Mouse (Mus musculus) megakaryocyte, embryonic 14.5 days (primary cell): ENCODE measurements around the gene Nln. TPM values are rescaled to one million over a fixed set of nuclear protein-coding genes. Genes with fewer than 3 reads are reported as not detected.
A peak's percentile ranks its signal among the peaks of the same experiment; 100 is the strongest.

Experiments used
- H3K27me3 ChIP-seq: replicated peaks from 2 replicates; pipeline ENCODE3; 2012; ENCODE audit warnings: inconsistent platforms
- H3K36me3 ChIP-seq: replicated peaks from 2 replicates; pipeline ENCODE3; 2012; ENCODE audit warnings: low read length, inconsistent platforms, mixed read lengths
- H3K4me1 ChIP-seq: 2 replicates; pipeline ENCODE4 v1.6.1; 2012; ENCODE audit warnings: inconsistent platforms
- H3K4me3 ChIP-seq: replicated peaks from 2 replicates; pipeline ENCODE3; 2012; ENCODE audit warnings: moderate library complexity, mild to moderate bottlenecking, inconsistent platforms
- H3K9me3 ChIP-seq: 2 replicates; pipeline ENCODE4 v1.6.1; 2012; ENCODE audit warnings: inconsistent platforms
- FLI1 ChIP-seq: IDR thresholded peaks from 2 replicates; pipeline ENCODE4 v1.6.1; 2012; ENCODE audit warnings: low read length, inconsistent platforms, mixed read lengths
- GATA1 ChIP-seq: IDR thresholded peaks from 3 replicates; pipeline ENCODE4 v1.6.1; 2012; ENCODE audit warnings: mixed read lengths, low read length, inconsistent platforms, borderline replicate concordance
- polyA plus RNA-seq: library from polyadenylated mRNA; stranded (reverse); fragments of >175 nt; gene quantifications from 2 replicates; pipeline ENCODE4 v1.2.3, GENCODE M21; 2012; ENCODE audit warnings: low replicate concordance; ENCODE audit not compliant: insufficient read depth

Nln gene
- polyA plus RNA-seq, 1 experiment = 11.1 TPM

DNA sequence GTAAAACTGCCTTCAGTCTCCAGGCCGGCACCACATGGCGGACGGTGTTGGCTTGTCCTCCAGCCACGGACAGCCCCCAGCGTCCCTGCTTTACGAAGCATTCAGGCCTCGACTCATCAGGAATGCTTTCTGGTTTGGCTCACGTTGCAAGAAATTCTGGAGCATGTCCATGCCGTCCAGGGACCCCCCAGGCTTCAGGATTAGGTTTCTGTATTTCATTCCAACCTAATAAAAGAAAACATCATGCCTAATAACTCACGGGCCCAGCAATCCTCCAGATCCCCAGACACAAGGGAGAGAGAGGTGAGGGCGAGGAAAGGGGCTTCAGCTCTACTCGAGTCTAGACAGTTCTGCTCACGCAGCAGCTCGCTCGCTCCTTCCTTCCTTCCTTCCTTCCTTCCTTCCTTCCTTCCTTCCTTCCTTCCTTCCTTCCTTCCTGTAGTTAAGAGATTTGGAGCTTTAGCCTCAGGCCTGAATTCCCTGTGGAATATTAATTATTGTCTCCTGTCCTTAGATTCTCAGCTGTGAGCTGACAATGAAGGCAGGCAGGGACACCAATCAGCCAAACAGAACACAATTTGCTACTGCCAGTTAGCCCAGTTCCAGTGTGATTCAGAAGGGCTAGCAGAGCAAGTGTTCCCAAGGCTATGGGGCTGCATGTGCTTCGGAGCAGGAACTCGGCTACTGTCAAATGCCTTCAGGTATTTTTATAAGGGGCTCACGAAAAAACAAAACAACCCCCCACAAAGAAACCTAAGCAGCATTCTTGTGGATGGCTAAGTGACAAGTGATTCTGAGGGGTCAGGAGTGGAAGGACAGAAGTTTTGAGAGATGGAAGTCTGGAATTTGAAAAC, 84.3 kb downstream of the Nln start:
- Histone ChIP-seq H3K9me3 (peaks cover 5% of the 10 kb centered on the region), H3K4me3 (no peak overlapping the region), H3K36me3 (peaks cover 80% of the 10 kb centered on the region), H3K27me3 (no peaks in the 10 kb centered on the region), H3K4me1 (peaks cover 45% of the 10 kb centered on the region)
- TF ChIP-seq GATA1 = no peak
- TF ChIP-seq FLI1 = no peak

DNA sequence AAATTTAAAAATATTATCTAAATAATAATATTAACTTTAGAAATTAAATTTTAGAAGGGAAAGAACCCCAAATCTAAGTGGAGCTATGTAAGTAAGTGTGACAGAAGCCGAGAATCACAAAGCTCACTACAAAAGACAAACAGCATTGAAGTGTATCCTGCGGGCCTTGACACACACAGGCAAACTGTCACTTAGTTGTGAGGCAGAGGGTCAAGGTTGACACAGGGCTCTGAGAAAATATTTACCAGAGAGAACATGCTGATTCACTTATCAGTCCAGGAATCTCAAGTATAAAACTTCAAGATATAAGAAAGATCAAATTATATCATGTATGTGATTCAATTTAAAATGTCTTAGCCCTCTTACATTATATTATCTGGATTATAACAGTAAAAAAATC, 85.1 kb downstream of the Nln start:
- no peak overlapping the region for H3K4me3 ChIP-seq
- H3K27me3 ChIP-seq = no peaks in the 10 kb centered on the region
- TF ChIP-seq GATA1 = no peak
- no peak for TF ChIP-seq FLI1
- H3K9me3 ChIP-seq = peaks cover 11% of the 10 kb centered on the region
- H3K4me1 ChIP-seq = peaks cover 37% of the 10 kb centered on the region
- H3K36me3 ChIP-seq = peaks cover 80% of the 10 kb centered on the region

- Histone ChIP-seq H3K4me1 (peaks cover 33% of the 10 kb centered on the region), H3K9me3 (peaks cover 11% of the 10 kb centered on the region), H3K4me3 (no peak overlapping the region), H3K27me3 (no peaks in the 10 kb centered on the region), H3K36me3 (peaks cover 80% of the 10 kb centered on the region)
- TF ChIP-seq GATA1 (no peak), FLI1 (no peak)
Observed at GRCm38 (mm10) chr13:104023356-104023911, 86.0 kb downstream of the Nln start.

DNA sequence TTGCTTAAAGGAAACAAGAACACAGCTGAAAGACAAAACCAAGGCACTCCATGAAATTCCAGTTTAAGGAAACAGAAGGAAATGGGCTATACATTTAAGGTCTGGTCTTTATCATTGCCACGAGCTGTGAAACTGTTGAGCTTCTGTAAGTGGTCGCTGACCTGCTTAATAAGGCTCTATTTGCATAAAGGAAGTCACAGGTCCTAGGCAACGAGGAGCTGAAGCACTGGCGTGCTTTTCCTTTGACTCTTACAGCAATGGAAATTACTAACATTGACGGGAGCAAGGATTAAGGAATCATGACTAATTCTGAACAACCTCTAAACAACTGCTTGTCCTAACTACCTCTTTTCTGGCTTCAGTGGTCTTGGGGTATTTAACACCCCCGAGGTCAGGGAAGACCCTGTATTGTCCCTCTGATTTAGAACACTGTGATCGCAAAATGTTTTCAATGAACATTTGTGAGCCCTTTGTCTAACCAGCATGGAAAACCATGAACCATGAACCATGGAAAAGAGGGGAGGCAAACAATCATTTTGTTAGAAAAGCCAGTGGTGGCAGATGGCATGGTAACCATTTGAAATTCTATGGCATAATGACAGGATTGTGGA, 90.8 kb downstream of the Nln start:
- Histone ChIP-seq H3K9me3 (peaks cover 14% of the 10 kb centered on the region), H3K4me1 (peaks cover 43% of the 10 kb centered on the region), H3K4me3 (no peak overlapping the region), H3K36me3 (peaks cover 72% of the 10 kb centered on the region), H3K27me3 (no peaks in the 10 kb centered on the region)
- TF ChIP-seq FLI1 (no peak), GATA1 (no peak)

DNA sequence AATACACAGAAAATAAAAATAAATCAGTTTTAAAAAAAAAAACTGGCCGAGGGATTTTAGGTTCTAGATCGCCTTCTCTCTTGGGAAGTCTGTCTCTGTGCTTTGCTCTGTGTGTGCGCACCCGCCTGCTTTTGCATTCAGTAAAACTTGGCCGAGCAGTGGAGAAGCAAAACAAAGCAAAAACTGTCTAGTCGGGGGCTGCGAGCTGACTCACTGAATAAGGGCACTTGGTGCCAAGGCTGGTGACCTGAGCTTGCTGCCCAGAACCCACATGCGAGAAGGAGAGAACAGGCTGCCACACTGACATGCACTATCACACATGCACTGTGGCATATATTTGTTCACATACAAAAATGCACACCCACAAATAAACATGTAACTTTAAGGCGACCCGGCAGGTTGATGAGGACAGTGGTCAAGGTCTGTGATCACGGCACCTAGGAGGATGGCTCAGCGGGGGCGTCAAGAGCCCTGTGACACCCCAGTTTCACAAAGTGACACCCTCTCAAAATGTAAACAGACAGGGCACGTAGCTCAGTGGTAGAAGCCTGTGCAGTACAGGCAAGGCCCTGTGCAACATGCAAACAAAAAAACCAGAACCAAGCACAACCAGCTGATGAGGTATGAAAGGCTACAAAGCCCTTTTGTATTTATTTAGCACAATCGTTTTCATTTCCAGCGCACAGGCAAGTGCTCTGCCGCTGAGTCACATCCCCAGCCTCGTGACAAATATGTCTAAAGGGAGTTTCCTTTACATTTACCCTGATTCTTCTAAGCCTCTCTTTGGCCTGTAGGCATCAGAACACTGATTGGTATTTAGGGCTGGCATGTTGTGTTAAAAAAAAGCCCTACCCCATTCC, 93.9 kb downstream of the Nln start:
- H3K27me3 ChIP-seq = no peaks in the 10 kb centered on the region
- peak overlapping the region; percentile 15 for H3K4me3 ChIP-seq
- peaks cover 11% of the 10 kb centered on the region for H3K9me3 ChIP-seq
- peaks cover 48% of the 10 kb centered on the region for H3K36me3 ChIP-seq
- TF ChIP-seq GATA1 (no peak), FLI1 (no peak)
- peaks cover 74% of the 10 kb centered on the region for H3K4me1 ChIP-seq

DNA sequence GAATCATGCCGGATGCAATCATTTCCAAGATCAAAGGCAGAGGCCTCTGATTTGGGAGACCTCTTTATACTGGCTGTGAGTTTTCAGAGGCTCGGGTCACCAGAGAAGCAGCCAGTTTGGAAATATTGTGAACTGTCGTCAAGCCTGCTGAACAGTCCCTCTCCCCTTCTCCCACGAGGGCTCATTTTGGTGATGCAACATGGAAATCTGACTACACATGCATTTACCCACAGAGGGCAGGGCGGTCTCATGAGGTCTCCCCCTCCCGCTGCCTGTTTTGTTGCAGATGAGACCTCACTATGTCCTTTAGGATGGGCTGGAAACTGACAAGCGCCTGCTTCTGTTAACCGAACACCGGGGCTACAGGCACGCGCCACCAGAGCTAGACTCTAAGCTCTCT, 95.4 kb downstream of the Nln start:
- TF ChIP-seq FLI1 (no peak), GATA1 (no peak)
- Histone ChIP-seq H3K9me3 (0 out of 2 replicates have a peak, but pooled peaks cover 4% of the 10 kb centered on the region), H3K27me3 (no peaks in the 10 kb centered on the region), H3K4me1 (peaks cover 76% of the 10 kb centered on the region), H3K4me3 (no peak overlapping the region), H3K36me3 (peaks cover 35% of the 10 kb centered on the region)

DNA sequence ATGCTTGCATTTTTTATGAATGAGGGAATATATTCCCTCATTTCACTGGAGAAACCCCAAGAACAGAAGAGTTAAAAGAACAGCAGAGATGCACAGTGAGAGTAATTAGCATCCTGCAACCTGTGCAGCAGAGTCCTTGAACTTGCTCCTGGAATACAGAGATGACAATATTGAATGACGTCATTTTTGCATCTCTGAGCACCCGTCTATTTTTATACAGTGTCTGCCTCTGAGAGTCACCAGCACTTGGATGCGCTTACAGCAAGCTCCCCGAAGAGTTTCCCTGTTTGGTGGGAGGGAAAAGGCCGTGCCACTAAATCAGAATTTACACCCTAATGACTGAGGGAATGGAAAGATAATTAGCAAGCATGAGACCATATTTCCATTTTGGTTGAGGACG, 96.0 kb downstream of the Nln start:
- peaks cover 29% of the 10 kb centered on the region for H3K36me3 ChIP-seq
- H3K27me3 ChIP-seq = no peaks in the 10 kb centered on the region
- no peak overlapping the region for H3K4me3 ChIP-seq
- TF ChIP-seq FLI1 = no peak
- TF ChIP-seq GATA1 = no peak
- H3K4me1 ChIP-seq = peaks cover 74% of the 10 kb centered on the region
- 0 out of 2 replicates have a peak, but pooled peaks cover 4% of the 10 kb centered on the region for H3K9me3 ChIP-seq

- TF ChIP-seq FLI1 = no peak
- no peak; the same call in 2 of the 3 replicates for TF ChIP-seq GATA1
- Histone ChIP-seq H3K9me3 (0 out of 2 replicates have a peak, but pooled peaks cover 4% of the 10 kb centered on the region), H3K27me3 (no peaks in the 10 kb centered on the region), H3K4me1 (peaks cover 79% of the 10 kb centered on the region), H3K4me3 (peak overlapping the region; percentile 14), H3K36me3 (peaks cover 22% of the 10 kb centered on the region)
Observed at GRCm38 (mm10) chr13:104012214-104012833, 97.1 kb downstream of the Nln start.

DNA sequence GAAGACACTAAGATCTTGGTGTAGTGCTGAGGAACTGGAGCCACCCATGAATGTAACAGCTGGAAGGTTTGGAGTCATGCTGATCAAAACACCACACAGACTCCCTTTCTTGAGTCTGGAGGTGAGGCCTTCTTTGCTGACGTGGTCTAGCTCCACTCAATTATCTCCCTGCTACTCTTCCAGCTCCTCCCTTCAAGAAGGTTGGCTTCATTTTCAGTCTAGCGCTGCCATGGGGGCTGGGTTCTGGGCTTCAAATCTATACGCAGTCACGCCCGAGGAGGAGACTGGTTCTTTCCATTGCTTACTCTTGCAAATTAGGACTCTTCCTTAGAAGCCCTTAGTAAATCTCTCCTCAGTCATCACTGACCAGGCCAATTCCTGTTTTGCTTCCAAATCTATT, 98.1 kb downstream of the Nln start:
- no peaks in the 10 kb centered on the region for H3K27me3 ChIP-seq
- H3K4me3 ChIP-seq = no peak overlapping the region
- H3K36me3 ChIP-seq = peaks cover 15% of the 10 kb centered on the region
- TF ChIP-seq GATA1 (no peak), FLI1 (no peak)
- peaks cover 78% of the 10 kb centered on the region for H3K4me1 ChIP-seq
- H3K9me3 ChIP-seq = no peaks in the 10 kb centered on the region
